Mouse (Mus musculus) thymus, adult 18-20 months (tissue): ENCODE measurements around the gene Epn3.
A peak's percentile ranks its signal among the peaks of the same experiment; 100 is the strongest.

ENCODE experiments used
- DNase-seq, 2 experiments: peaks; one replicate each; pipeline ENCODE4 v3.0.0; 2022; ENCODE audit warnings: mixed read lengths in 2 of 2

The Epn3 gene

DNA sequence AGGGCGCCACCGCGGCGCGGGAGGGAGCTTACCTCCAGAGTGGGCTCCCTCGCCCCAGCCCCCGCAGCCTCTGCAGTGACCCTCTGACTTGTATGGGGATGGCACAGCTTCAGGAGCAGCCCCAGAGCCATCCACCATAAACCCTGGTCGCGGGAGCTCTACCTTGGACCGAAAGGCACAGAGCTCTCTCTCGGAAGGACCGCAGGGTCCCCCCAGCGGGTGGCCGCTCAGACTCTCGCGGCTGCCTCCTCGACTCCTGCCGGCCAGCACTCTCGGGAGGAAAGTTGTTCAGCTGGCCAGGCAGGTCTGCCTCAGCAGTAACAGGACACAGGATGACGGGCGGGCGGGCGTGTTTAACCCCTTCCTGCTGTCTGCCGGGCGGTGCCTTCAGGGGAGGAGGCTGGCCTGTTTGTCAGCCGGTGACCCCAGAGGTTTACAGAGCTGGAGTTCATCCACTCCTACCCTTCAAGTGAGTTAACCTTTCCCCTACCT lies at the start of gene Epn3:
Gene Epn3, minus strand, starts transcription at position 314 of the 492 bp plus-strand sequence.
- DNase-seq = no peak

DNA sequence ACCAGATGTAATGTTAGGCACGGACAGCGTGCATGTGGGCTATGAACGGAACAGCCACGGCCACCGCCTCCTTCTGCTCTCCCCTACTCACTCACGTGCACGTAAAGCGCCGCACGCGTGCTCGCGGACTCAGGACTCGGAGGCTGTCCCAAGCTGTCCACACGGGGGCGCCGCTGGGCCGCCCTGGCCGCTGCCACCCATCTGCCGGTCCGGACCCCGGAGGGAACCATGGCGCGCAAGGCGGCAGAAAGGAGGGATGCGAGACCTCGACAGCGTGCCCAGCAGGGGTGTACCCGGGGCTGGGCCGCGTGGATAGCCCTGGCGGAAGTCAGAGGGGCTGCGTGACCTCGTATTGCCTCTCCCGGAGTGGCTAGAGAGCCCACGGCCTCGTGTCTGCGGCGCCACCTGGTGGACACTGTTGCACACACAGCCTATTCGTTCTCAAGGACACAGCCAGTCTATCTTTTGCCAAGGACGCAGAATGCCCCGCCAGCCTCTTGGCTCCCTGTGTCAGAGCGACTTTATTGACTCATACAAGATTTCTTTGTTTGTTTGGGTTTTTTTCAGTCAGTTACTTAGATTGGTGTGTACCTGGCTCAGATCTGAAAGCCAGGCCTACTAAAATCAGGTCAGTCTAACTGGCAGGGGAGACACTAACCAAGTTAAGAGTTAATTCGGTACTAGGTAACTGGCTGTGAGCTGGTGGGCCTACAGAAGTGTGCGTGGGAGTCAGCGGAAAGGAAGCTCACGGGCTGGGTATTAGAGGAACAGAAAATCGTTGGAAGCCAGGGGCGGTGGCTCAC lies 49.3 kb upstream of the Epn3 start, which contains the start of gene Rsad1:
Gene Rsad1, minus strand, starts transcription at position 368 of the 803 bp plus-strand sequence.
- peak; percentile 81 to 87 for DNase-seq

DNA sequence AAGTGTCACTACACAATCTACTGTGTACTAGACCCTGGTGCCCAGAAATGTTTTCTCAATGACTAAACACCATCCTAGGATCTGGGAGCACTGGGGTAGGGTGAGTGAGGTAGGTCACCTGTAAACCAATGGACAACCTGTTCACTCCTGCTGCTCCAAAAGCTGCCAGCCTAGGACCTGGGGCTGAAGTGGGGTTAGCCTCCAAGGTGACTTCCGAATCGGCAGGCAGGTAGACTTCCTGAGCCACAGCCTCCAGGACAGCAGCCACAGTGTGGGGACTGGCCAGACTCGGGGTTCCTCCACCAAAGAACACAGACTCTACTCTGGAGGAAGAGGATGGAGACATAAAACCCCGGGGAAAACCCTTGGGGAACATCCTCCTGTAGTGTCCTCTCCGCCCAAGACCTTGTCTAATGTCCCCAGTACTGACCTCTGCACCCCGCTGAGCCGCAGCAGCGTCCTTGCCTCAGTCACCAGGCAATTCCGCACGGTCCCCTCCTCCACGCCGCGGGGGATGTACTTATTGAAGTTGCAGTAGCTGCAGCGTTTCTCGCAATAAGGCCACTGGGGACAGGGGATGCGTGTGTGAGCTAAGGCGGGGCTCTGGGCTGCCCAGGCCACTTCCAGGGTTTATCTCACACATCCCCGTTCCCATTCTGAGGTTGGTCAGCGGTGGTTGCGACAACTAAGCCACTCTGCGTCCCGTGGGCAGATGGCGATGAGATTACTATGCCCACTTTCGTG lies 48.4 kb upstream of the Epn3 start:
- DNase-seq = peak in 1 of 2 experiments; percentile 21

DNA sequence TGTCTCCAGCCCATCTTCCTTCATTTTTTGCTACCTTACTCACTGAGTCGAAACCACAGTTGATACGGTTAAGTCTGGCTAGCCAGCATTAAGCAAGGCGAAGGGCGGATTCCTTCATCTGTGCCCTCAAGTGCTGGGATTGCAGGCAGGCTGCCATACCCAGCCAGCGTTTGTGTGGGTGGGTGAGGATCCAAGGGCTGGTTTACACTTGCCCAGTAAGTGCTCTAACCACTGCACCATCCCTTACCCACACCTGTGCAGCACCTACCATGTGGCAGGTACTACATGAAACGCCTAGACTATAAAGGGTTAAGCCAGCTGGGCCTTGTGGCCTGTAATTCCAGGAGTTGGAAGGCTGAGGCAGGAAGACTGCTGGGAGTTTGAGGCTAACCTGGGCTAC lies 47.5 kb upstream of the Epn3 start:
- no peak for DNase-seq

DNA sequence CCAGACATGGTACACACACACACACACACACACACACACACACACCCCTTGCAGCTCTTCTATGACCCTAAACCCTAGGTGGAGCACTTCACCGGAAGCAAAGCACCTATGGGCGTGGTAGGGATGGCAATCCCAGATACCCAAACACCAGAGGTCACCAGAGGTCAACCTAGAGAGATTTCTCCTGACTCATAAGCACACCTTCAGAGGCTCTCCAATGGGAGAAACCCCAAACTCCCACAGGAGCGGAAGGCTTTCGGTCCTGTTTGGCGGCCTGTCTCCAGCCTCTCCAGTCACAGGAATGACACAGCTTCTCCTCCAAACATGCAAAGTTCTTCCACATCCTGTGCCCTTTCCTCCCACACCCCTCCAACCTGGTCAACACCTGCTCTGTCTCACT lies 46.6 kb upstream of the Epn3 start:
- no peak for DNase-seq

DNA sequence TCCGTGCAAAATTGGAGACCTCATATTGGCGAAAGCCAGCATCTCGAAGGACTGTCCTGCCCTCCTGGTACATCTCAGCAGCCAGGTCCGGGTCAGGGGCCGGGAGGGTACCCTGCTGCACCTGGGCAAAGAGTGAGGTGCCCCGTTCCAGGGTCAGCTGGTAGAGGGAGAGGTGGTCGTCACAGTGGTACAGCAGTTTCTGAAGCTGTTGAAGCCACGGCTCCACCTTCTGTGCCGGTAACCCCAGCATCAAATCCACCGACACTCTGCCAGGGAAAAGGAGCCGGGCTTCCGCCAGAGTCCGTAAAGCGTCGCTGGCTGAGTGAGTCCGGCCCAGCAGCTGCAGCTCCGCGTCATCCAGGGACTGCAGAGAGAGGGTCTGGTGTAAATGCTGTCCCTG lies 44.6 kb upstream of the Epn3 start:
- no peak for DNase-seq

DNA sequence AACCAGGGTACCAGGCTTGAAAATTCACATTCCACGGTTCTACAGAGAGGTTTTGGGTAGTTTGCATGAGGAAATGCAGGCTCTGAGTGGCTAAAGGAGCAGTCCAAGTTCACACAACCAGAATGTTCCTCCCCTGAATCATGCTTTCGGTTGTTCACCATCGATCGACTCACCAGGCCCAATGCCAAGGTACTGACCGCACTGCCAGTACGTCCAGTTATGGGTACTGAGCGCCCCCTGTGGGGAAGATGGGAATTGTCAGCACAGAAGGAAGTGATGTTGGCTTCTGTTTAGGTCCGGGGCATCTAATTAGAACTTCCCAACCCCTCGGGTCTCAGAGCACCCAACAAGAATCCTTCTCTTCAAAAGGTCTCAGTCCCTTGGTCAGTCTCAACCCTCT lies 44.2 kb upstream of the Epn3 start:
- DNase-seq = peak in 1 of 2 experiments; percentile 27

DNA sequence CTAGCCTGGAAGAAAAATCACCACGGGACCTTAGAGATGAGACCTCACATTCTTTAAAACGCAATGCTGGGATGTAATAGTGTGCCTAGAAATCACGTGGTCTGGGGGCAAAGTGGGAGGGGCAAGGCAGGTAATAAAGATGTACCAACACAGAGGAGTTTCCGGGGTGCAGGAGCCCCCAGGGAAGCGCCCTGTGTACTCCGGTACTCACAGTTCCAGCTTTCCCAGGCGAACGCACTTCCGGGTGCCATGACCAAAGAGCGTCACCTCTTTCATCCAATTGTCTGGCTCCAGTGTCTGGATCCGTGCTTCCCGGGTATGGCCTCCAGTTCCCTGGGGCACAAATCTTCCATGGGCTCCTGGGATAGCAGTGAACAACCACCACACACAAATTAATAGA lies 43.6 kb upstream of the Epn3 start:
- no peak for DNase-seq

DNA sequence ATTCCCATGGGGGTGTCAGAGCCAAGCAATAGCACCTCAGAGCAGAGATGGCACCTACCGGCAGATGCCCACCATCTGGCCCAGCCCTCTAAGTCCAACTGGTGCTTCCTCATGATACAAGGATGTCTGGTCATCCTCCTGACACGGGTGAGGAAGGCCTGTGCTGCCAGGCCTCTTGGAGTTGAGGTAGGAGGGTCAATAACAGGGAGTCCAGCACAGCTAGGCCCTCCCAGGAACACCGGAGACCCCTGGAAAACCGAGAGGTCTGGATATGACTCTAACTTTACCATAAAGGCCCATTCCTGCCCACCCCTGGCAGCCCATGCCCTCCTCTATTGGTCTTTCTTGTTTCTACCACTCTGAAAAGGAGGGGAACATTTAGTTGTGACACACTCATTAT lies 42.6 kb upstream of the Epn3 start:
- no peak for DNase-seq

DNA sequence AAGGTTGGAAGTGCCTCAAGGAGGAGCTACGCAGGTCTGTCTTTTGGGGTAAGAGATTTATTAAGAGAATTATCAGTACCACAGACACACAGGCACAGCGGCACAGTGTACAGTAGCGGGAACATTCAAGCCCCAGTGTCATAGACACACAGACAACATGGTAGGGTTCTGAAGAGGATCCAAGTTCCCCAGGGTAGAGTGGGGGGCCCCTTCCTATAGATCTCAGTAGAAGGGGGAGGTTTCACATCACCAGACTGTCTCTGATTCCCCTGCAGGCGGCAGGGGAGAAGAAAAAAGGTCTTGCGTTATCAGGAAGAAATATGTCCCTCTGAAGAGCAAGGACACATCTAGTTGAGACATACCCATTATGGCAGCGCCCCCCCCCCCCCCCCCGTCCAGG lies 40.0 kb upstream of the Epn3 start:
- no peak for DNase-seq

DNA sequence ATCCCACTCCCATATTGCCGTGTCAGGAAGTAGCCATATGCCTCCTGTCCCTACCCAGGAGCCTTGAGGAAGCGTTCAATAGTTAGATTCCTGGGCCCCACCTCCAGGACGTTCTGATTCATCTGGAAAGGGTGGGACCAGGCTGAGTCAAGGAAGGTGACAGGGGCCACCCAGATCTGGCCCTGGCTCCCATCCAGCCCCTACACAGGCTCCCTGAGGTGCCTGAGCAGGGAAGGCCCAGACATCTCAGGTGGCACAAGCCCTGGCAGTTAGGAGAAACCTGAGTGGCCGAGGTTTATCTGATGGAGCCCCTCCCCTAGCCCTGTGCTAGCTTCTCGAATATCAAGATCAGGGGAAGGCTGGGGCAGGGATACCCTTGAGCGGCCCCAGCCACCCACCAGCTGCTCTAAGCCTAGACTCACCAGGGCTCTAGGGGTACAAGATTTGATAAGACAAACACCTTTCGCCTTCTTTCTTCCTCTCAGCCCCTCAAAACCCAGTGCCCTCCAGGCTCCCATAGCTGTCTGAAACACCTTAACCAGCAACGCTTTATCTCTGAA lies 39.0 kb upstream of the Epn3 start:
- no peak for DNase-seq

DNA sequence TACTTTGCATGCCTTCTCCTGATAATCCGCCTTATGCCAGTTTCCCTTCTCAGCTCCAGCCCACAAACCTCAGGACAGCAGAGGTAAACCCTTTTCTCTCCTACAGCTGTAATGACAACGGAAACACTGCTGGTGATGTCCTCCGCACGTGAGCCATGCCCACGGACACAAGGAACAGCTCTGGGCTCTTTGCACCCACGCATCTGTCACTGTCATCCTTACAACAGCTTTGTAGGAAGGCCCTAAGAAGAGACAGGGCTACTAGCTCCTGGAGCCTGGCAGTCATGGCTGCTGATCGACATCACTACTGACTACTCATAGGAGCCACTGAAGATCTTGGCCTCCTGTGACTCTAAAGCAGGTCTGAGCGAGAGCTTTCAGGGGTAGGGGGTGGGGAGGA lies 33.4 kb upstream of the Epn3 start:
- no peak for DNase-seq

DNA sequence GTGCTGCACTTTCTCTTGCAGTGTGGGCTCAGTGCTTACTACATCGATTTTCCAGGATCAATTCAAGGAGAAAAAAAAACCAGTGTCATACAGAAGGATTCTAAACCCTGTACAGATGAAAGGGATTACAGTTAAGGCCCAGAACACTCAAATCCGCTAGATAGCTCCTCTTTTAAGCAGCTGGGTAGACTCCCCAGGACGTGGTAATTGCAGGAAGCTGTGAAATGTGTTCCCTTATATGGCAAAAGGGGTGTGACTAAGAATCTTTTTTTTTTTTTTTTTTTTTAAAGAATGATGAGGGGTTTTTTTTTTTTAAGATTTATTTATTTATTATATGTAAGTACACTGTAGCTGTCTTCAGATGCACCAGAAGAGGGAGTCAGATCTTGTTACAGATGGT lies 29.1 kb upstream of the Epn3 start:
- DNase-seq = no peak

DNA sequence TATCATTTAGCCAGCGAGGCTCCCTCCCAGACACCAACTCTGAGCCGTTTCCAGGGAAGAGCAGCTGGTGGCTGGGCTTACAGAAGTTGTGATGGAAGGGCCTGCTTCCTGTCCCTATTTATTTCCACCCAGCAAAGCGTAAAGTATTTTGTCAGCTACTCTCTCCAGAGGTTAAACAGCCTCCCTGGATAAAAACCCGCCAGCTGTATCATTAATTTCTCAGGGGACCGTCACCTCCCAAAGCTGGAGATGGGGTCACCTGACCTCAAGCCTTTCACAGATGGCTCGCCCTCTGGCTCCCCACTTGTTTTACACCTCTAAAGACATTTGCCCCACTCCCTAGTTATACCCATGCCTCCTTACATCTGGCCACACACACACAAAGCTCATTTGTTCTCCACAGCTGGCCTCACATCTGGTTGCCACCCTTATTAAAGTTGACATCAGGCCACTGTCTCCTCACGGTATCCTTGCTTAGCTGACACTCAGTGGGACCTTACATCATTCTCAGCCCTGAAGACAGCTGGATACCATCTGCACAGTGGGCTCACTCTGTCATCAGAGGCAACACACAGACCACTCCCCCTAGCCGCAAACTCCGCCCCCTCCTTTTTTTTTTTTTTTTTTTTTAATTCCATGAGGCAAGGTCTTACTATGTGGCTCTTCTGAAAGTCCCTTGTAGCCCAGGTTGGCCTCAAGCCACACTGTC lies 26.6 kb upstream of the Epn3 start:
- DNase-seq = no peak

DNA sequence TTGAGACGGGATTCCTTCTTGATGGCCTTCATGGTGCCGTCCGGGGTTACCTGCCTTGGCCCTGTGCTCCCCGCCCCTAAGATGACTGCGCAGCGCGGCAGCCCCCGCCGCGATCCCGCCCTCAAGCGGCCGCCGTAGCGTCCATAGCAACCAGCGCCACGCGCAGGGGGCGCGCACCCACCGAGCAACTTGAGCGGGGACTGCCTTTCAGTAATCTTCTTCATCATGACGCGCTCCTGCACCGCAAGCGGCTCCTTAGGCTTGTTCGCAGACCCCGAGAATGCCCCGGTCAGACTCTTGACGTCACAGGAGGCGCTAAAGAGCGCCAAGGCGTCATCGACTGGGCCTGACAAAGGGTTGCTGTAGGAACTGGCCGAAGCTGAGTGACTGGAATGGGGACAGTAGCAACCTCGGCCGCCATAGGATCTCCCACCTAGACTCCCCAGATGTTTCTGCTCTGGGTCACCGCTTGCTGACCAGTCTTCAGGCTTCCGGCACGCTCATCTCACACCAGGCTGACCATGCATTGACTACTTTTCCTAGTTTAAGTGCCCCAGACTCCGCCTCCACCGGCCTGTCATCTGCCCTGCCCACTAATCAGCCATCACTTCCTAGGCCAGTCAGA lies 21.6 kb upstream of the Epn3 start, which contains the start of gene Mycbpap:
Gene Mycbpap, minus strand, starts transcription at position 524 of the 625 bp plus-strand sequence.
- DNase-seq = no peak

DNA sequence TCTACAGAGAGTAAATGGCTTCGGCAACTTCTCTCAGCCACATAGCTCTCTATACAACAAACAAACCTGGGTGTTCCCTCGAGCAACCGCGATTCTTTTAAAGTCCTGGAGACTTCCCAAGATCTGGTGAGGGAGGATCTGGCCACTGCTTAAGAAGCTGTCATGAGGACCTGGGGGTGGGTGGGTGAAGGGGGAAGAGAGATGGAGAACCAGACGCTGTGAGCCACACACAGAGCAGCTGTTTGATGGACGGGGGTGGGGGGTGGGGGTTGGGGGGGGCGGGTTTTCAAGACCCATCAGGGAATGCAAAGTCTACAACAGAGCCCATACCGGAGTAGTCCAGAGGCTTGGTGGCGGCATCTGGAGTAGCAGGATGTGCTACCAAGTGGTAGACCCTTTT lies 13.7 kb upstream of the Epn3 start:
- no peak for DNase-seq

DNA sequence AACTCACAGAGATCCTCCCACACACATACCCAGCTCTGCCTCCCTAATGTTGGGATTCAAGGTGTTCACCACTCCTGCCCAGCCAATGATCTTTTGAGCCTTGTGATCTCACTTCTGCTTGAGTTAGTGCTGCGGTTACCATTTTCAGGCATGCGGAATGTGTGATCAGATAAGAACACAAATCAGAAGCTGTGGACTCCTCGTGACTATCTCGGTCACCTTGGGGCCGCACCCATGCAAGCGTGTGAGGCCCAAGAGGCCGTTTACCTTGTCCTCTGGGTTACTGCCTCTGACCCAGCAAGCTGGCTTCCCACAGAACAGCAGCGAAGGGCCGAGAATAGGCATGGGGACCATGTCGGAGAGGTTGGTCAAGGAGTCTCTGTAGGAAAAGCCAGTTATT lies 9.2 kb upstream of the Epn3 start:
- DNase-seq = no peak

DNA sequence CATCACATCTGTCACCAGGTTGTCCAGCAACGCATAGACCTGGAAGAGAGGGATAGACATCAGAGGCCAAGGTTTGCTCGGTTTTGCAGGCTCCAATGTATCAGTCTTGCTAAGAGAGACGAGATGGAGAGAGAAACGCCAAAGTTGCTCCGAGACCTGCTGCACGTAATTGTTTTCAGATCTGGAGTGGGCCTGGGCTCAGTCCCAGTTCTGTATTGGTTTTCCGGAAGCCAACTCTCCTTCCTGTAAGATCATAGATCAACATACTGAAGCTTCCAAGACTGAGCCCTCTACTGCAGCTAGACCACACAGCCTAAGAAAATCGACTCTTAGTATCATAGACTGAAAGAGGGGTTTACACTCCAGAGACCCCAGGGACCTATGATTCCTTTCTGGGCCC lies 1.7 kb upstream of the Epn3 start:
- no peak for DNase-seq

DNA sequence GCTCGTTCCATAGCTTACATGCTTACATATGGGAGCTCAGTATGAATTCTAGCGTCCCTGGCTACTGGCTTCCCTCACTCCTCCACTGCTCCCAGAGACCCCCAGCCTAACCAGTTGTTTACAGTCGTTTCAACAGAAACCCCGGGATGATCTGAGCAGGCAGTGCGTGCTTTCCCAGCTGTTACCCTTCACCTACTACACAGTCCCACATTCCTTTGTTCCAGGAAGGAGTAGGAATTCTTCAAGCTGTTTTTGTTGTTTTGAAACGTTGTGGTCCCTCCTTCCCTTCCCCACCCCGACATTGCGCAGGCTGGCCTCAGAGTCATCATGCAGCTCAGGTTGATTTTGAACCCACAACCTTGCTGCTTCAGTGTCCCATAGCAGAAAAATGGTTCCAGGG lies 588 bp upstream of the Epn3 start:
- no peak for DNase-seq

DNA sequence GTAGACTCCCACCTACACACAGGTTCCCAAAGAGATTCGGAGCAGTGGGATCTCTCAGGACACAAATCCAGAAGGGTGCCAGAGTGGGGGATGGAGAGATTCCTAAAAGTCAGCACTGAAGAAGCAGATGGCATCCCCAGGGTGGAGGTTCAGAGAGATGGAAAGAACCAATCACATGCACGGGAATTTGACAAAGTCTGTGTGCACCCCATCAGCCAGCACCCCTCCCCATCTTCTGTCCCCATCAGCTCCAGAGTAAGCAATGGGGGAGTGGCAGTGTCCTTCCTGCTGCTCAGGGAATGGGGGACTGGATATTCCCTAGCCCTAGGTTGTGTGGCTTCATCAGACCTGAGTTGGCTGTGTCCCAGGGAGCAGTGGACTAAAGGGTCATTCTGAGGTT lies 739 bp downstream of the Epn3 start:
- DNase-seq = no peak

DNA sequence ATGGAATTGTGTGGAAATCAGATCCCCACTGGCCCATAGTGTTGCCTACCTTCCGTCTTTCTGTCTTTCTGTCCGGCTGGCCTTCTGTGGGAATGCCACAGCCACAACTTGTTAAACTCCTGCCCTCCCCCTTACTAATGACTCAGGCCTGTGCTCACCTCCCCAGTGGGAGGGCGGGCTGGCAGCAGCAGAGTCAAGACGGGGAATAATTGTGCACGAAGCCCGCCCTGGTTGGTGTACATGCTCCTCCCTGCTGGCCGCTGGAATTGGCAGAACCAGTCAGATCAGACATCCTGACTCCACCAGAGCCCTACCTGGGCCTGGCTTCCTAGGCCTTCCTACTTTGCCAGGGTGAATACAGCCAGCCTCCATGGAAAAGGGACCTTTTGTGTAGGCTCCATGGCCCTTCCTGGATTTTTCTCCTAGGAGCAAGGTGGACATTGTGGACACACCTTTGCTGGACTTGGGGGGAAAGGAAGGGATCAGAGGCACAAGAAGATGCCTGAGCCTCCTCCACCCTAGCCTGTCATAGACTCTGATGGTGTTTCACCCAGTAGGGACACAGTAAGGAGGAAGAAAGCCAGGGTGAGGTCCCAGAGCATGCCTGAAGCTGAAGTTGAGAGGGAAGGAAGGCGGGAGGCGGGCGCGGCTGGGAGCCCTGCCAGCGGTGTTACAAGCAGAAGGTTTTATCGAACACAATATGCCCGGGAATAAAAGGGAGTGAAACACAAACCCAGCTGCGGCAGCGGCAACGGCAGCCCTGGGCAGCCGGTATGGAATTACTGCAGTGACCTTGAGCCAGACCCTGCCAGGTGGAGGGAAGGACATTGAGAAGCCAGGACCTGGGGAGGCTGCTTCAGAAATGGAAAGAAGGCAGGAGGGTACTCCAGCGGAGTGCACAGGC lies 1.4 kb downstream of the Epn3 start:
- no peak for DNase-seq

DNA sequence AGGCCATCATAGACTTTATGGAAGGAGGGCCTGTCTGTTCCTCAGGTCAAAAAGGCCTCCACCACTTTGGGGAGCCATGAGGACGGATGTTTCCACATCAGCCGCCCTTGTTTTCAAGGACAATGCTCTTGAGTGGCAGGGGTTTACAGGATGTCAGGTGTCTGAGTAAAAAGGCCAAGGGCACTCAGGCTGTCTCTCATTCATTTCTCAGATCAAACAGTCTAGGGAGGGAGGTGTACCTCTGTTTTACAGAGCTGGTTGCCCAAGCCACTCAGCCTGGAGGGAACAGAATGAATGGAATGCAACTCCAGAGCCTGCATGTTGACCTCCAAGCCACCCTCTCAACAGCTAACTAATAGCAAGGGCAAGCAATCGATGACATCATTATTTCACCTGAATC lies 4.4 kb downstream of the Epn3 start:
- no peak for DNase-seq
